Mouse (Mus musculus) adrenal gland, postnatal 4 days (tissue): ENCODE measurements around the gene Aggf1. TPM values are rescaled to one million over a fixed set of nuclear protein-coding genes. Genes with fewer than 3 reads are reported as not detected.

ENCODE experiments used
- DNase-seq, 2 experiments: peaks; one replicate each; pipeline ENCODE4 v3.0.0; 2021 to 2022; ENCODE audit warnings: low spot score in 2 of 2, mixed read lengths in 2 of 2
- total RNA-seq, 2 experiments: library from RNA; stranded (reverse); gene quantifications; 2 replicates each; pipeline ENCODE4 v1.2.3; 2021

Aggf1 gene
- total RNA-seq, 2 experiments from 2014 or later: 36.2 to 38.4 TPM

DNA sequence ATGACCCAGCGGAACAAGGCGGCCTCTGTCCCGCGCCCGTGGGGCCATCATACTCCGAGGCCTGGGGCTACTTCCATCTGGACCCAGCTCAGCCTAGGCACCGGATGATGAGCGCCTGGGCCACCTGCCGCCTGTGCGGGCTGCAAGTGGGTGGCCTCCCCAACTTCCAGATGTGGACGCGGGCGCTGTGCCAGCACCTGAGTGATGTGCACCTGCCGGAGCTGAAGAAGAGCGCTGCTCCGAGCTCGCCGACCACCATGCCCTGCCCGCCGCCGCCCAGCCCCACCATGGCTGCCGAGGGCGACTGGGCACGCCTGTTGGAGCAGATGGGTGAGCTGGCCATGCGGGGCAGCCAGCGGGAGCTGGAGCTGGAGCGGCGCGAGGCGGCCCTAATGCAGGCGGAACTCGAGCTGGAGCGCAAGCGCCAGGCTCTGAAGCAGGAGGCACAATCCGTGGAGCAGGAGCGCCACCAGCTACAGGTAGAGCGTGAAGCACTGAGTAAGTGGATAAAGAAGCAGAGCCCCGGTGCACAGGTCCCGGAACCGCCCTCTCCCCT, 39.0 kb downstream of the Aggf1 start:
- DNase-seq: no peak

DNA sequence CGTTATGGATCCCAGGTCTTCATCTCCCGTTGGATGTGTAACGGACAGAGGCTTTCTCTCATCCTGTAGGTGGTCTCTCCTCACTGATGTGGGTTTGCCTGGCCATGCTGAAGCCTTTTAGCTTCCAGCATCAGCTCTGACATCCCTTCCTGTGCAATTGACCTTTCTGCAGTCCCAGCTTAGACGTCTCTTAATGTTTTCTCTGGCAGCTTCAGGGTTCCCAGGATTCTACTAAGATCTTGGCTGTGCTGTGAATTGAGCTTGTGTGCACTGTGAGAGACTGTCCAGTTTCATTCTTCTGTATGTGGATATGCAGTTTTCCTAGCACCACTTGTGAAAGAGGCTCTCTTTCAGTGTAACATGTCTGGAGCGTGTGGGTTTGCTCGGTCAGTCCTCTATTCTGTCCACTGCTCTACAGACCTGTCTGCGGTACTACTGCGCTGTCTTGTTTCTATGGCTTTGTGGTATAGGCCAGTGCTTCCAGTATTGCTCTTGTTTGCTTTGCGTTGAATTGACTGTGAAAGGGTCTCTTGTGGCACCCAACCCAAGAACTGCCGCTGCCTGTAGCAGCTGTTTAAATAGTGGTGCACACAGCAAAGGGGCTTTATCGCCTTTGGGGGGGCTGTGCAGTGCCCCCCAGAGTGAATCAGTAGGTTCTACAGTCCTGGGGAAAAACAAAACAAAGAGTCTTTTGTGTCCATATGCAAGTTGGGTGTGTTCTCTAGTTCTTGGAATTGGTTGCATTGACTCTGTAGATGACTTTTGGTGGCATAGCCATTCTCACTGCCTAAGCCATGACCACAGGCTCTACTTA, 42.9 kb downstream of the Aggf1 start:
- no peak for DNase-seq

DNA sequence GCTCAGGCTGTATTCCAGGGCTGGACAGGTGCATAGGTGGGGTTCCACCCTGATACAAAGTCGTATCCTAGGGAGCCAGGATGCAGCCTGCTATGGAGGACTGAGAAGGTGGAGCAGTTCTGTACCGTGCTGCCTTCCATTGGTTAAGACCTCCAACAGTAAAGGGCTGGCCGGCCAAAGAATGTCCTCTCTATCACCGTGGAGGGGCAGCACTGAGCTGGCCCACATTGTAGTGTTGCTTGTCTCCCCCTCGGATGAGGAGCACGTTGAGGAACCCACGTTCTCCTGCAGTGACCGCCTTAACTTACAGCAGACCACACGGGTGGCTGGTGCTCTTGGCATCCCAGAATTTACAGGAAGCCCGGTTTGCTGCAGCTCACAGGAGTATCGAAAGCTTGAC, 44.6 kb downstream of the Aggf1 start:
- DNase-seq: no peak

DNA sequence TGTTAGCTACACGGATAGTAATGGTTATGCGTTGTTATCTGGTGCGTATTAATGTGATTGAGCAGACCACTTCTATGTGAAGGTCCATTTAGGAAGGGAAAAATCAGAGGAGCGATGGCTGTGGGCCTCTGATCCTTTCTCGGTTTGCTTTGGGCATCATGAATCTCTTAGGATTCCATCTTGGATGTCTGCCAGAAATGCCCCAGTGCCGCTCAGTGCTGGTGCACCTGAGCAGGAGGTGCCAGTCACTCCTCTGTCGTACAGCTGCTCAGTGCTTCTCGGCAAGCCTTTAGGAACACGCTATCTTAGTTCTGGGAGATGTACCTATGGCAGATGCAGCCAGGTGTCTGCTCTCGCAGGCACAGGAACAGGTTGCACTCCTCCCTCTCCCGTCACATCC, 46.4 kb downstream of the Aggf1 start:
- DNase-seq: no peak

DNA sequence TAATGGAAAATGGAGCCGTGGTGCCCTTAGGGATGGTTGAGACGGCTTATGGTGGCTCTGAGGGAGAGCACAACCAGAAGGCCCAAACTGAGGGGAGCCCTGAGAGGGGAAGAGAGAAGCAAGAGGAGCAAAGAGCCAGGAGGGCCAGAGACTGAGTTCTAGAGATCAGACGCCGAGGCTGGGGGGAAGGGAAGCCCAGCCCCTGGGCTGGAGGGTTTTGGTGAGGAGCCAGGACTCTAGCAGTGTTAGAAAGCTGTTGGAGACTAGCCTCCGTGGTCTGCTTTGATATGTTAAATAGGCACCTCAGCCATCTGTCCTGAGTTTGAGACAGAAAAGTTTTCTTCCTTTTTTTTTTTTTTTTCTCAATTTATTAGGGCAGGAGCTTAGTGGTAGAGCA, 47.8 kb downstream of the Aggf1 start:
- DNase-seq: no peak

DNA sequence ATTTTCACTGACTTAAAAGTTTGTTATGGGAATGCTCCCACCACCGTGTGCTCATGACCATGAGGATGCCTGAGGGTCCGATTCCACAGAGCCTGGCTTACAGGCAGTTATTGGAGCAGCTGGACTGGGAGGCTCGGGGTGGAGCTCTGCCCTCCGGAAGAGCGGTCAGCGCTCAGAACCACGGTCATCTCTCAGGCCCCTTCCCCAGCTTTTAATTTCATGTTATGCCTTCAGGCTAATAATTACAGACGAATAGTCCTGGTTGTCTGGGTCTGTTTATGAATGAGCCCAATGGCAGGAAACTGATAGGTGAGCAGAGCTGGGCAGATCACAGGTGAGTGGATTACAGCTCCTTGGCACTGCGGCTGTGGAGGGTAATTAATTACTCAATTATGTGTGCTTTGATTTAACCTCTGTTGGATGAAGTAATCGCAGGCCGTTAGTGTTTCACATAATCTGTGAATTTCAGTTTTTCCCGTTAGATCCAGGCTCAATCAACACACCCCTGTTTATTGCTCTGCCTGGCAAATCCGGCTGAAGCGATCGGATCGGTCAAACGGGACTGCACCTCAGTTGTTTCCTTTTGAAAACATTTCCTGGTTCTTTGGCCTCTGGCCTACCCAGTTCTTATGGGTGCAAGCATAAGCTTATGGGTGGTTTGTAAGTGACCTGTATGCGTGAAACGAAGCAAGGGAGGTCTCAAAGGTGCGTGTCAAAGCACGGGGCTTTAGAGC, 48.4 kb downstream of the Aggf1 start:
- no peak for DNase-seq

DNA sequence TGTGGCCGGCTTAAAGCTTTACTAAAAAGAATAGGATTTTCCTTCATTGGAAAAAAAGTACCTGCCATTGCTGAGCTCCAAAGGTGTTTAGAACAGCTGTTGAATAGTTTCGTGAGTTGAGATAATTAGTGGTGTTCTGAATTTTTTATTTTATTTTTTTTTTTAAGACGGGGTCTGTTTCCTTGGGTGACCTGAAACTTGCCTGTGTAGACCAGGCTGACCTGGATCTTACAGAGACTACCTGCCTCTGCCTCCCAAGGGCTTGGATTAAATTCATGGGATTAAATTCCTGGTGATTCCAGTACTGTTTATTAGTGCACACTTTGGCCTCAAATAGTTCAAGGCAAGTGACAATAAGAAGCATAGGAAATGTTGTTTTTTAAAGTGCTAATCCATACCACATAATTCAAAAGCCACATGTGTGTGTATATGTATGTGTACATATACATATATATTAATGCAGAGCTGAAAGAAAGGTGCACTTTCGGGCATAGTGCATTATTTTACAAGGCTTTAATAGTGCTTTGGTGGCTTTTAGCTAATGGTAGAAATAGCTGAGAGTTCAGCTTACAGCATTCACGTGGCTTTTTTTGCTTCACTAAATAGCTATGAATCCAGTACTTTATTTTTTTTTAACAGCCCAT, 49.1 kb downstream of the Aggf1 start:
- DNase-seq: no peak

DNA sequence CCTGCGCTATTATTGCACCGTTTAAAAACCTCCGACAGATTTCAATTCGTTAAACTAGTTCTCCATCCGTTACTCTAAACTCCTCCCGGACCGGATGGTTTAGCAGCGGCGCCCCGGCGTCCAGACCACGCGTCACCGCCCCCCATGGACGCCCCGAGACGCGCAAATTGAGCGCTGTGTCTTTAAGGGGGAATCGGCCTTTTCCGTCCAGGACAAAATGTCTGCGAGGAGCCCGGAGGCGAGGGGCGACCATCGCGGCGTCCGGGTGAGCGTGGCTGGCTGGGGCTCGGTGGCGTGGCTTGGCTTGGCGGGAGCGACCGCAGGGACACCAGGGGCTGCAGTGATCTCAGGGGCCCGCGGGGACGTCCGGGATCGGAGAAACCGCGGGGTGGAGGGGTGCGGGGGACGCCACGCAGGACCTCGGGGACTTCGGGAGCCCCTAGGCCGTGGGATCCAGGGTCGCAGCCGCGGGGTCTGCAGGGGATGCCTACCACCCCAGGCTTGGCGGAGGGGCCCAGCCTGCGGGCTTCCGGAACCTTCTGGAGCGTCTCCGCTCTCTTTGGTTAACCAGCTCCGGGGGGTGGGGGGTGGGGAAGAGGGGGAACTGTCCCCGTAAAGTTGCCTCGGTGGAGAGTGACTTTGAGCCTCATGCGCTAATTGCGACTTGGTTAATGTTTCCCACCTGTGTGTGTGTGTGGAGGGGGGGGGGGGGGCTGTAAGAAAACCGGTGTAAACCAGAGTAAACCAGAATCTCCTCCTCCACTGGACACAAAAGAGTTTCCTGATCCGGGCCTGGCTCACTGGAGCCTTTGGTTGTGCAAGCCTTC, 49.9 kb downstream of the Aggf1 start:
- DNase-seq: peak; percentile 37 to 61

DNA sequence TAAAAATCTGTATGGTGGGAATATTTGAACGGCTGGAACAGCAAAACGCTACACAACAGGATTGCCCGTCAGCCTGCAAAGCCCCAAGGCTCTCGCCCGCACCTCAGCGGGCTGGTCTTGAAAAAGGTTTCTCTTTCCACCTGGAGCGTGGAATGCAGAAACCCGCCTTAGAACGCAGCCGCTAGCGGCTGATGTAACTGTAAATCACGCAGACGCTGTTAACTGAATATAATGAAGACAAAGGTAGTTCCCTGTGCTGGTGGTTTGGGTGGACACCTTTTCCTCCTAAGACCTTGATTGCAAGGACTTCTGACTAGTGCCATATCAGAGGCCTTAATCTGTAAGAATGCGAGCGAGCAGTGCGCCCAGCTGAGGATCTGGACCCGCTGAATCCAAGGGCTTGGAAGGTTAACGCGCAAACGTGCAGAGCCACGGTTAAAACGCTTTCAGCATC, 50.5 kb downstream of the Aggf1 start:
- no peak for DNase-seq

DNA sequence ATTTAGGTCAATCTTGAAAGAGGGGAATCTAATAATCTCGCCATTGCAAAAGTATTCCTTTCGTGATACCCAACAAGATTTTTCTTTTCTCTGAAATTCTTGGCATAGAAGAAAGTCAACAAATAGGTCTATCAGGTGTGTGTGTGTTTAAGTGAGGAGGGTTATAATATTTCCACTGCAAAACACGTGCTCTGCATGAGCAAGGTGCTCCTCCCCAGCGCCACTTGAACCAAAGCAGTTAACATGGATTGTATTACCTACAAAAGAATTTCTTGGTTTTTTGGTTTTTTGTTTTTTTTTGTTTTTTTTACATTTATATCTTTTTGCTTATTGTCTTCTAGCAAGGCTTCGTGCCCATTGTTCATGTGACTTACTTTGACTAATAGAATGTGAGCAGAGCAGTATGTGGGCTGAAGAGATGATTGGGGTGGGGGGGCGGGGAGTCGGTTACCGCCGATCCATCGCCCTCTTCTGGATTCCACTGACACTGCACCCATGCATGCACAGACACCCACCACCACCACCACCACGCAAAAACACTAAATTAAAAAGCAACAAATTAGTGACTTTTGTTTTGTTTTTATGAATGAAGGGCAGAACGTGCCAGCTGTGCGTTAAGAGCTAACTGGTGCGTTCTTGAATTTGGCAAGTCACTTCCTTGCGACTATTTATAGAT, 51.1 kb downstream of the Aggf1 start:
- peak in 1 of 2 experiments; percentile 37 for DNase-seq

DNA sequence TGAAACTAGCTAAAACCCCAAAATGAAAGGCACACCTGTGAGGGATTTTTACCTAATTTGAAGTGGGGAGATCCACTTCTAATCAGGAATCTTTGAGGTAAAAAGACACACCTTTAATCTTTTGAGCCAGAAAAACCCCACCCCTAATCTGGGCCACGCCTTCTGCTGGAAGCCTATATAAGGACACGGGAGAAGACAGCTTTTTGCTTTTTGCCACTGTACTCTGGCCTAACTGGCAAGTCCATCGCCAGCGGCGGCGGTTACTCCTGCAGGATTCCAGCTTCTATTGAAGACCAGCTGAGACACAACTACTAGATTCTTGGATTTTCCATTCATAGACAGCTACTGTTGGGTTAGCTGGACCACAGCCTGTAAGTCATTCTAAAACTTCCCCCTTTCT, 51.8 kb downstream of the Aggf1 start, which contains the start of gene Zbed3:
Gene Zbed3 (plus strand): TSS at position 213 of the 400 bp plus-strand sequence.
- DNase-seq: no peak

DNA sequence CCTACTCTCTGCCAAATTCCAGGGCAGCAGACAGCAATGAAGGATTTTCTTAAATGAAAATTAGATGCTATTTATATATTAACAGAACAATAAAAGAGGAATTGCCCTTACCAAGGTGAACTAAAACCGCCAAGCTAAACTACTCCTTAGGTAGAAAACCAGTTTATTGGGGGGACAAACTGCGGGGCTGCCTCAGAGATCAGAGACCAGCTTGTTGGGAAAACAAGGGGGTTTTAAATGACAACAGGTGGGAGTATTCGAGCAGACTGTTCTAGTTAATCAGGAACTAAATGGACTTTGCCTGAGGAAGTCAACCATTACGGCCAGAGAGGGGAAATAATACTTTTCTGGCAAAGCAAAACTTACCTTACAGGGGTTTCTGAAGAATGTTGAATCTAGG, 54.7 kb downstream of the Aggf1 start:
- no peak for DNase-seq

DNA sequence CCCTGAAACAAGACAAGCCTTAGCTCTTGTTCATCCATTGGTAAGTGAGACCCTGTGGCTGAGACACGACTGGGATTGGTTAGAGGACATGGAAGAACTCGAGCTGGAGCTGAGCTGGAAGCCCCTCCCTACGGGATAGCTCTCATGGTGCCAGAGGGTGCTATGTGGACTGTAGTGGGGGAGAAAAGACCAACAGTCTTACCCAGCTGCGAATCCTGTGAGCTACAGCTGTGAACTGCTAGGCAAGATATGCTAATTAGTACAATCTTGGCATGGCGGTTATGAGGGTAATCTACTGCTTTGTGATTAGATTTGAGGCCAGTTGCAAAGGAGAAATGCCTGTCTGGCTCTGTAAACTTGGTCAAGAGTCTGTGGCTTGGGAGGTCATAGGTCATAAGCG, 56.0 kb downstream of the Aggf1 start:
- no peak for DNase-seq

DNA sequence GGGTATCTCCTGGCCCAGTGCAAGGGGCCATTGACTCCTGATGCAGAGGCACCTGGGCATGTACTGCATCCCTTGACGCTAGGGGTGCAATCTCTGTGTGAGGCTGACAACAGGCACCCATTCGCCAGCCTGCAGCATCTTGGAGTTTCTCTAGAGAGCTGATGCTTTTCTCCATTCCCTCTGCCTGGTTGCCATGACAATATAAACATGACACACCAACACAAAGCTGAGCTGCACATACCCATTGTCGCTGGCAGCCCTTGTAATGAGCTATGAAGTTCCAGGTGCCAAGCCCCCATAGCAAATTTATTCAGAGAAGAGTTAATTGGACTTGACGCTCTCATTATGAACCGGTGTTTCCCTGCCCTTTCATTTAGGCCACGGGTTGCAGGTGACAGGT, 63.1 kb downstream of the Aggf1 start:
- no peak for DNase-seq

DNA sequence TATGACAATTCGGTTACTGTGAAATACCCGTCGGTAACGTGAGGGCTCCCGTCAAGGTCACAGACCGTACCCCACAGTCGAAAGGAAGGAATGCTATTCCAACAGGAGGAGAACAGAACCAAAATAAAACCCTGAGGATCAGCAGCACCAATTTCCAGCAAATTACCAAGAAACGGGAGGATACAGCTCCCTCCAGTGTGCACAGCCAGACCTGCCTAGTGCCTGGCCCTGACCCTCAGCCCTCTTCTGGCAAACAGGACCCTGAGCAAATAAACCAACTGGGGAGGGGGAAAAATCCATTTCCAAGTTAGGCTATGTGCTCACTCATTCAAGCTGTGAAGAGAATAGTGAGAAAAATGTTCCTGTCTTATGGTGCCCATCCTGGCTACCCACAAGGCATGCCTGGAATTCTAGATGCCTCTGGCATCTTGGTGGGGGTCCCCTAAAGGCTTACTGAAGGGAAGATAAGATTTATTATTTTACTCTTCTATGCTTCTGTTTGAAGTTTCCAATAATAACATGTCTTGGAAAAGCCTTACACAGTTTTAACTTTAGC, 68.0 kb downstream of the Aggf1 start:
- DNase-seq: no peak

DNA sequence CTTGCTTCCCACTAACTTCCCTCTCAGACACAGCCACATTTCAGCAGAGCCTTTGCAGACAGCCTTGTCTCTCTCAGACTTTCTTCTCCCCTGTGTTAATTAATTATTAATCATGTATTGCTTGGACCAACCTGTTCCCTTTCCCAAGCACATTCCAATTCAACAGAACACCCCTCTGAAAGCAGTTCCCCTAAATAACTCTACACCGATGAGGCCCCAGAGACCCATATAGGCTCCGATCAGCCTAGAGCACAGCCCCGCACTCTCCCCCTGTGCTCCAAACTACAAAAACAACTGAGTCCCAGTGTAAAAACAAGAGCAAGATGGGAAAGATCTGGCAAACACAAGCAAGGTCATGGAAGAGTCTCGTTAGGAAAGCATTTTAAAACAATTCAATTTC, 68.6 kb downstream of the Aggf1 start:
- DNase-seq: no peak
